30 mouse cellular contexts compared by ENCODE assay signal in genomic region chr8:116522104-116522767, GRCm38 (mm10). TPM values are rescaled to one million over a fixed set of nuclear protein-coding genes. Genes with fewer than 3 reads are reported as not detected.
DNase-seq lines count a peak whose midpoint lies in the region; ATAC-seq lines count a peak whose summit lies in the region.
"Had no signal": no experiment of that assay in that cellular context is flagged by ENCODE, and none has a peak within 500 bp of the region (broad histone marks: within the 10 kb centered on the region; RNA-seq: fewer than 3 reads in every experiment).

No protein-coding gene starts in this region.

- H3K4me2 ChIP-seq in hindbrain, embryonic 13.5 days: no peak overlapping the region
- H3K4me2 ChIP-seq: forebrain, embryonic 15.5 days; intestine, embryonic 15.5 days; limb, embryonic 12.5 days; liver, embryonic 11.5 days; midbrain, embryonic 12.5 days had no signal

- H3K27ac ChIP-seq in hindbrain, embryonic 13.5 days: no peak overlapping the region
- H3K27ac ChIP-seq: forebrain, embryonic 15.5 days; hindbrain, postnatal 0 days; intestine, embryonic 15.5 days; layer of hippocampus, adult 2 months; left cerebral cortex, adult 2 months; limb, embryonic 12.5 days; midbrain, embryonic 12.5 days; stomach, postnatal 0 days had no signal

- no peaks in the 10 kb centered on the region for H3K27me3 ChIP-seq in hindbrain, embryonic 13.5 days
- H3K27me3 ChIP-seq: forebrain, embryonic 15.5 days; intestine, embryonic 15.5 days; limb, embryonic 12.5 days; megakaryocyte, embryonic 14.5 days; midbrain, embryonic 12.5 days had no signal

- H3K4me1 ChIP-seq in hindbrain, embryonic 13.5 days (replicated peaks): no peaks in the 10 kb centered on the region
- H3K4me1 ChIP-seq: forebrain, embryonic 15.5 days; intestine, embryonic 15.5 days; limb, embryonic 12.5 days; megakaryocyte, embryonic 14.5 days; midbrain, embryonic 12.5 days had no signal

- no peak overlapping the region for H3K9ac ChIP-seq in hindbrain, embryonic 13.5 days
- H3K9ac ChIP-seq: forebrain, embryonic 15.5 days; intestine, embryonic 15.5 days; limb, embryonic 12.5 days; liver, postnatal 0 days; midbrain, embryonic 12.5 days had no signal

- no peaks in the 10 kb centered on the region for H3K36me3 ChIP-seq in hindbrain, embryonic 13.5 days
- H3K36me3 ChIP-seq: forebrain, embryonic 15.5 days; intestine, embryonic 15.5 days; limb, embryonic 12.5 days; midbrain, embryonic 12.5 days had no signal

- peak; percentile 34 to 39 for DNase-seq in cerebellum, adult 18-20 months
- DNase-seq in cerebellum, adult 8-10 months: no peak
- peak; percentile 58 for DNase-seq in brain, adult 2 months (ENCODE audit: low read depth, low spot score)
- peak; percentile 43 to 51 for DNase-seq in cerebellum, postnatal 10 days
- peak; percentile 74 for DNase-seq in retina, postnatal 1 day
- no peak for DNase-seq in neural tube, embryonic 10.5 days (ENCODE audit: extremely low spot score, low spot score)
- DNase-seq: adrenal gland, postnatal 25 days; gastrocnemius, postnatal 14 days; heart, postnatal 14 days; kidney, adult 2 months; kidney, postnatal 36 days; liver, postnatal 0 days; lung, postnatal 36 days; right cerebral cortex, postnatal 4 days; thymus, adult 18-20 months; thymus, postnatal 36 days had no signal

- WGBS in hindbrain, embryonic 13.5 days: 86% methylated on average over 11 of the region's 11 CpGs

- ATAC-seq in hindbrain, embryonic 13.5 days (ENCODE audit: low FRiP score): no peak
- ATAC-seq: forebrain, embryonic 15.5 days; hindbrain, postnatal 0 days; intestine, embryonic 15.5 days; liver, postnatal 0 days had no signal

- H3K4me3 ChIP-seq in hindbrain, embryonic 13.5 days: no peak overlapping the region
- H3K4me3 ChIP-seq: forebrain, embryonic 15.5 days; intestine, embryonic 15.5 days; layer of hippocampus, adult 2 months; left cerebral cortex, adult 2 months; limb, embryonic 12.5 days; megakaryocyte, embryonic 14.5 days; midbrain, embryonic 12.5 days had no signal

- H3K9me3 ChIP-seq in hindbrain, embryonic 13.5 days: peaks cover 4% of the 10 kb centered on the region
- H3K9me3 ChIP-seq: intestine, embryonic 15.5 days had no signal

RNA-seq across cellular contexts. Expression of gene Dynlrb2, which starts 17.5 kb away (rescaled TPM):
- polyA plus RNA-seq in hindbrain, embryonic 13.5 days (2015; fragmentation: Nextera tagmentation; extraction: Ambion mirVana): 12.7 and 27.0 TPM in 2 replicates
- polyA plus RNA-seq: embryonic facial prominence, embryonic 11.5 days; heart, embryonic 14.5 days; intestine, embryonic 15.5 days; limb, embryonic 12.5 days; liver, embryonic 11.5 days; liver, postnatal 0 days; spleen, adult 2 months had no signal

Comparison
In these comparisons a context has a peak if more than half of its experiments do, and no peak if none do; other contexts are left out.
1. DNase-seq: peak in cerebellum, adult 18-20 months (2 of 2), brain, adult 2 months (single experiment), cerebellum, postnatal 10 days (2 of 2) and retina, postnatal 1 day (single experiment); none in cerebellum, adult 8-10 months (single experiment) and neural tube, embryonic 10.5 days (single experiment).